Comparison of ENCODE assay signal across 19 mouse cellular contexts in the genomic region with DNA sequence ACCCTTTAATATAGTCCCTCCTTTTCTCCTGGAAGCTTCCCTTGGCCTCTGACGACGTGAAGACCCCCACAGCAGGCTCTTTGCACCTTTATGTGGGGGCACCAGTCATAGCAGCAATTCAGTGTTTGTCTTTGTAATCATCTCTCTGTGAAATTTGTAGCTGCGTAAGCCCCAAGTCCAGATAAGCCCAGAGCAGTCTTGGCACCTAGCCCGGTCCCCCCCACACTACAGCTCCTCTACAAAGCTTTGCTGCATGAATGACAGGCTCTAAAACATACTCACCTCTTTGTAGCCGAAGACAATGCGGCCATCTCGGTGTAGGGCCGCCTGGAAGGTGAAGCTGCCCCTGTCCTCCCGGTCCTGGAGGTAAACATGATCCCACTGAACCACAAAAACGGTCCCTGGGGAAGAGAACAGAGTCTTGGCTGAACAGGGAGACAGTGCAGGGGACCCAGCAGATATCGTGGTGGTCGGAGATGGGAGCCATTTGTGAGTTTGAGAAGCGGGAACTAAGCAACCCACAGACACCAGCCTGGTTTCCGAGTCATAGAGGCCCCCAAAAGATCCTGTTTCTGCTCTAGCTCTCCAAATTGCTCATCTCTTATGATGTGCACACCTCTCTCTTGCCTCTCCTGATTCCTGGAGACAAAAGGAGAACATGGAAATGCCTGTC. TPM values are rescaled to one million over a fixed set of nuclear protein-coding genes. Genes with fewer than 3 reads are reported as not detected.
A peak's percentile ranks its signal among the peaks of the same experiment; 100 is the strongest.
DNase-seq lines count a peak whose midpoint lies in the region; ATAC-seq and TF ChIP-seq lines count a peak whose summit lies in the region.
"Had no signal": no experiment of that assay in that cellular context is flagged by ENCODE, and none has a peak within 500 bp of the region (broad histone marks: within the 10 kb centered on the region; RNA-seq: fewer than 3 reads in every experiment).

No protein-coding gene starts in this region.

- H3K27me3 ChIP-seq in heart, embryonic 16.5 days (ENCODE audit: control insufficient read depth, insufficient read depth, low read length), result no peaks in the 10 kb centered on the region
- H3K27me3 ChIP-seq in midbrain, embryonic 10.5 days (ENCODE audit: low read depth, poor library complexity, severe bottlenecking), result no peaks in the 10 kb centered on the region
- H3K27me3 ChIP-seq in midbrain, postnatal 0 days (ENCODE audit: insufficient read depth, low read length), result no peaks in the 10 kb centered on the region
- H3K27me3 ChIP-seq in liver, embryonic 12.5 days (replicated peaks), result no peaks in the 10 kb centered on the region
- H3K27me3 ChIP-seq: hindbrain, embryonic 13.5 days; liver, embryonic 15.5 days had no signal

- no peaks in the 10 kb centered on the region for H3K36me3 ChIP-seq in heart, embryonic 16.5 days (ENCODE audit: control insufficient read depth, insufficient read depth)
- no peaks in the 10 kb centered on the region for H3K36me3 ChIP-seq in midbrain, embryonic 10.5 days
- no peaks in the 10 kb centered on the region for H3K36me3 ChIP-seq in midbrain, postnatal 0 days (ENCODE audit: insufficient read depth, low read length)
- no peaks in the 10 kb centered on the region for H3K36me3 ChIP-seq in liver, embryonic 12.5 days
- H3K36me3 ChIP-seq: hindbrain, embryonic 13.5 days; liver, embryonic 15.5 days had no signal

- H3K4me3 ChIP-seq in heart, embryonic 16.5 days (ENCODE audit: low read length), result no peak overlapping the region
- no peak overlapping the region for H3K4me3 ChIP-seq in midbrain, embryonic 10.5 days
- no peak overlapping the region for H3K4me3 ChIP-seq in midbrain, postnatal 0 days (ENCODE audit: low read depth, low read length)
- no peak overlapping the region for H3K4me3 ChIP-seq in liver, embryonic 12.5 days
- H3K4me3 ChIP-seq: hindbrain, embryonic 13.5 days; left cerebral cortex, adult 2 months; liver, embryonic 15.5 days; myocyte had no signal

- ATAC-seq in heart, embryonic 16.5 days (replicated peaks; ENCODE audit: extremely low read depth, insufficient read depth, low FRiP score), result no peak
- ATAC-seq in midbrain, postnatal 0 days (ENCODE audit: low FRiP score), result no peak
- ATAC-seq in liver, embryonic 12.5 days, result no peak
- ATAC-seq: forebrain, postnatal 0 days; intestine, embryonic 16.5 days had no signal

- H3K27ac ChIP-seq in heart, embryonic 16.5 days (ENCODE audit: low read length), result no peak overlapping the region
- H3K27ac ChIP-seq in midbrain, embryonic 10.5 days (replicated peaks), result 0 out of 2 replicates have a peak overlapping the region, but pooled peaks have one; percentile 6
- no peak overlapping the region for H3K27ac ChIP-seq in midbrain, postnatal 0 days (ENCODE audit: low read depth, low read length)
- H3K27ac ChIP-seq in liver, embryonic 12.5 days, result no peak overlapping the region
- H3K27ac ChIP-seq: hindbrain, embryonic 13.5 days; kidney, postnatal 0 days; left cerebral cortex, adult 2 months; liver, embryonic 15.5 days had no signal

- DNase-seq in heart, postnatal 14 days, result no peak
- no peak for DNase-seq in midbrain, embryonic 10.5 days (ENCODE audit: low spot score)
- DNase-seq in midbrain, postnatal 0 days (ENCODE audit: low spot score), result no peak
- DNase-seq in MEL-GATA-1-ER (ENCODE audit: extremely low read depth, low read depth), result peak; percentile 85
- no peak for DNase-seq in adrenal gland, adult 2 months
- DNase-seq: adrenal gland, adult 8-10 months; cerebellum, adult 11 months; cerebellum, postnatal 14 days; embryo, embryonic 11 days; forebrain, postnatal 0 days had no signal

- 31% methylated on average over 14 of the region's 14 CpGs for WGBS in heart, embryonic 16.5 days
- 83% methylated on average over 14 of the region's 14 CpGs for WGBS in midbrain, embryonic 10.5 days
- 60% methylated on average over 14 of the region's 14 CpGs for WGBS in midbrain, postnatal 0 days
- 47% methylated on average over 14 of the region's 14 CpGs for WGBS in liver, embryonic 12.5 days (ENCODE audit: insufficient replicate concordance)

- peak overlapping the region; percentile 16; the same call in 1 of the 2 replicates for H3K4me2 ChIP-seq in heart, embryonic 16.5 days (ENCODE audit: low read depth, low read length)
- no peak overlapping the region for H3K4me2 ChIP-seq in midbrain, postnatal 0 days (ENCODE audit: low read depth, low read length, poor library complexity, severe bottlenecking)
- no peak overlapping the region for H3K4me2 ChIP-seq in liver, embryonic 12.5 days
- H3K4me2 ChIP-seq: hindbrain, embryonic 13.5 days; liver, embryonic 15.5 days; midbrain, embryonic 11.5 days had no signal

- no peaks in the 10 kb centered on the region for H3K9me3 ChIP-seq in heart, embryonic 16.5 days (replicated peaks; ENCODE audit: control insufficient read depth, low read length)
- H3K9me3 ChIP-seq in midbrain, embryonic 10.5 days (replicated peaks), result no peaks in the 10 kb centered on the region
- H3K9me3 ChIP-seq in midbrain, postnatal 0 days (ENCODE audit: low read length), result no peaks in the 10 kb centered on the region
- H3K9me3 ChIP-seq in liver, embryonic 12.5 days (replicated peaks), result no peaks in the 10 kb centered on the region
- H3K9me3 ChIP-seq: hindbrain, embryonic 13.5 days; liver, embryonic 15.5 days had no signal

- intact Hi-C loops in heart, postnatal 14 days (cut with DNase I), result no loop called here

- no peak for TF ChIP-seq CTCF in midbrain, postnatal 0 days (IDR thresholded peaks at IDR 0.05)

- peaks cover 7% of the 10 kb centered on the region for H3K4me1 ChIP-seq in heart, embryonic 16.5 days (ENCODE audit: control insufficient read depth, insufficient read depth, low read length)
- peaks cover 50% of the 10 kb centered on the region for H3K4me1 ChIP-seq in midbrain, embryonic 10.5 days
- peaks cover 23% of the 10 kb centered on the region; the same call in 1 of the 2 replicates for H3K4me1 ChIP-seq in midbrain, postnatal 0 days (ENCODE audit: insufficient read depth, low read length)
- peaks cover 39% of the 10 kb centered on the region for H3K4me1 ChIP-seq in liver, embryonic 12.5 days

- H3K9ac ChIP-seq in heart, embryonic 16.5 days (ENCODE audit: low read length), result no peak overlapping the region
- no peak overlapping the region for H3K9ac ChIP-seq in midbrain, postnatal 0 days (replicated peaks; ENCODE audit: low read length, poor library complexity, severe bottlenecking)
- 0 out of 2 replicates have a peak overlapping the region, but pooled peaks have one; percentile 18 for H3K9ac ChIP-seq in liver, embryonic 12.5 days
- H3K9ac ChIP-seq: forebrain, postnatal 0 days; hindbrain, embryonic 13.5 days; liver, embryonic 15.5 days had no signal

RNA-seq across cellular contexts. Expression of gene Plxdc1, which starts 31.6 kb away (rescaled TPM):
- 1.8 and 2.6 TPM in 2 replicates for polyA plus RNA-seq in heart, embryonic 16.5 days (2015; fragmentation: Nextera tagmentation; extraction: Ambion mirVana)
- 1 to 10 TPM; 7.3 TPM for total RNA-seq in heart, postnatal 14 days (2021)
- polyA plus RNA-seq in midbrain, embryonic 10.5 days (2016; fragmentation: Nextera tagmentation; extraction: Ambion mirVana), result 0.06 and 0.16 TPM in 2 replicates
- total RNA-seq in midbrain, postnatal 0 days (2014; rRNA removed), result 2.4 and 3.1 TPM in 2 replicates
- 4.9 and 5.6 TPM in 2 replicates for polyA plus RNA-seq in midbrain, postnatal 0 days (2015; fragmentation: Nextera tagmentation; extraction: Ambion mirVana)
- polyA plus RNA-seq in liver, embryonic 12.5 days (2016; fragmentation: Nextera tagmentation; extraction: Ambion mirVana), result 0.33 and 0.38 TPM in 2 replicates
- total RNA-seq in adrenal gland, adult 2 months (2021), result 10 to 100 TPM; 17.5 to 22.2 TPM
- polyA plus RNA-seq in adrenal gland, adult 2 months (2012; rRNA removed), result 11.0 and 13.7 TPM in 2 replicates
- polyA plus RNA-seq: midbrain, embryonic 11.5 days had no signal

RNA-seq across cellular contexts. Expression of gene Arl5c, which starts 41.4 kb away (rescaled TPM):
- 7.7 and 13.2 TPM in 2 replicates for polyA plus RNA-seq in heart, embryonic 16.5 days (2015; fragmentation: Nextera tagmentation; extraction: Ambion mirVana)
- 1 to 10 TPM; 1.6 to 6.2 TPM for total RNA-seq in heart, postnatal 14 days (2021)
- polyA plus RNA-seq in midbrain, embryonic 10.5 days (2016; fragmentation: Nextera tagmentation; extraction: Ambion mirVana), result 8.9 and 16.8 TPM in 2 replicates
- total RNA-seq in midbrain, postnatal 0 days (2014; rRNA removed), result 1.1 and 2.9 TPM in 2 replicates
- polyA plus RNA-seq in midbrain, postnatal 0 days (2015; fragmentation: Nextera tagmentation; extraction: Ambion mirVana), result 2.9 and 4.5 TPM in 2 replicates
- polyA plus RNA-seq in liver, embryonic 12.5 days (2016; fragmentation: Nextera tagmentation; extraction: Ambion mirVana), result 15.6 and 17.1 TPM in 2 replicates
- 1 to 10 TPM in 1 of 2 experiments, under 1 TPM in 1; 0.29 to 1.2 TPM for total RNA-seq in adrenal gland, adult 2 months (2021)
- polyA plus RNA-seq in adrenal gland, adult 2 months (2012; rRNA removed), result 0.43 and 0.87 TPM in 2 replicates
